Mouse (Mus musculus) C2C12 (cell line): ENCODE measurements around the gene Prss1. TPM values are rescaled to one million over a fixed set of nuclear protein-coding genes. Genes with fewer than 3 reads are reported as not detected.
"Not testable (repeated sequence)": the region's sequence is repeated elsewhere in the genome, so short reads cannot be mapped to it uniquely, and the experiment has no call there.

Experiments
- H3K27me3 ChIP-seq: one replicate; pipeline ENCODE4 v1.6.1; 2011; ENCODE audit not compliant: control insufficient read depth, insufficient read depth, insufficient read length
- H3K36me3 ChIP-seq: one replicate; pipeline ENCODE4 v1.6.1; 2011; ENCODE audit not compliant: control insufficient read depth, insufficient read depth
- H3K4me3 ChIP-seq: one replicate; pipeline ENCODE4 v1.5.1; 2011; ENCODE audit warnings: mild to moderate bottlenecking, control low read depth; ENCODE audit not compliant: poor library complexity, insufficient read depth, severe bottlenecking
- H3K79me2 ChIP-seq: one replicate; pipeline ENCODE4 v1.6.1; 2011; ENCODE audit not compliant: control insufficient read depth, insufficient read depth
- H3K79me3 ChIP-seq: one replicate; pipeline ENCODE4 v1.6.1; 2011; ENCODE audit warnings: low read depth, control low read depth
- H3ac ChIP-seq: one replicate; pipeline ENCODE3; 2011; ENCODE audit warnings: low read depth; ENCODE audit not compliant: control insufficient read depth, insufficient read length
- CEBPB ChIP-seq: IDR thresholded peaks from one replicate; pipeline ENCODE4 v1.6.1; 2011; ENCODE audit warnings: low read depth, mild to moderate bottlenecking, control low read depth, moderate library complexity
- CTCF ChIP-seq: IDR thresholded peaks from one replicate; pipeline ENCODE4 v1.5.1; 2011; ENCODE audit not compliant: control insufficient read depth, insufficient read depth, insufficient read length
- FOSL1 ChIP-seq: IDR thresholded peaks from one replicate; pipeline ENCODE4 v1.8.0; 2011; ENCODE audit warnings: mild to moderate bottlenecking, low read length; ENCODE audit not compliant: poor library complexity, insufficient read depth, severe bottlenecking
- MAX ChIP-seq: IDR thresholded peaks from one replicate; pipeline ENCODE4 v1.6.1; 2011; ENCODE audit warnings: mild to moderate bottlenecking, control low read depth
- MYOD1 ChIP-seq: IDR thresholded peaks from one replicate; pipeline ENCODE4 v1.6.1; 2011; ENCODE audit warnings: low read depth; ENCODE audit not compliant: control insufficient read depth, insufficient read length
- MYOG ChIP-seq: IDR thresholded peaks from one replicate; pipeline ENCODE4 v1.6.1; 2011; ENCODE audit not compliant: control insufficient read depth, insufficient read length; ENCODE audit errors: extremely low read depth
- USF1 ChIP-seq: IDR thresholded peaks from one replicate; pipeline ENCODE4 v1.6.1; 2011; ENCODE audit warnings: low read depth, mild to moderate bottlenecking, control low read depth, moderate library complexity
- long read RNA-seq, 2 experiments: library from polyadenylated mRNA; unstranded; transcript quantifications; one replicate each; pipeline ENCODE4 v2.0.0; 2019 to 2020
- polyA plus RNA-seq: library from polyadenylated mRNA; unstranded; fragments of >200 nt; fragmentation: generic; extraction: Trizol; gene quantifications from one replicate; pipeline ENCODE4 v1.2.1, GENCODE M21; 2012; ENCODE audit warnings: missing spikeins

The Prss1 gene
- polyA plus RNA-seq: not detected
- long read RNA-seq, experiment 1: 0 reads
- long read RNA-seq, experiment 2: 0 reads

DNA sequence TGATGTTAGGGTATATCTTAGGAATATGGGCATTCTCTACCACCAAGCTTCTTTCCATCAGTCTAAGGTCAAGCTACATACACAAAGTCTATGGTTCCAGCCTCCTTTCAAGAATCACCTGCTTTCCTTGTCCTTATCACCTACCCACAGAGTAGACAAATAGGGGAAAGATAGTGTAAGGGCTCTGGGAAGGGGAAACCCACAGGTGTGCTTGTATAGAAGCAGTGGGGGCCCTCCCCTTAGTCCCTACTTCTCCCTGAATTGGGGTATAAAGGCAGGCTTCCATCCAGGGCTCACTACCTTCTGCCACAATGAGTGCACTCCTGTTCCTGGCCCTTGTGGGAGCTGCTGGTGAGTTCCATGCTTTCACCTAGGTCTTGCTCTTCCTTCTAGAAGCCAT is at the start of gene Prss1:
Prss1 (plus strand) TSS at position 301 of the 400 bp plus-strand sequence.
- H3K79me3 ChIP-seq, H3K27me3 ChIP-seq, H3K4me3 ChIP-seq, H3ac ChIP-seq, H3K79me2 ChIP-seq, H3K36me3 ChIP-seq: not testable (repeated sequence)

DNA sequence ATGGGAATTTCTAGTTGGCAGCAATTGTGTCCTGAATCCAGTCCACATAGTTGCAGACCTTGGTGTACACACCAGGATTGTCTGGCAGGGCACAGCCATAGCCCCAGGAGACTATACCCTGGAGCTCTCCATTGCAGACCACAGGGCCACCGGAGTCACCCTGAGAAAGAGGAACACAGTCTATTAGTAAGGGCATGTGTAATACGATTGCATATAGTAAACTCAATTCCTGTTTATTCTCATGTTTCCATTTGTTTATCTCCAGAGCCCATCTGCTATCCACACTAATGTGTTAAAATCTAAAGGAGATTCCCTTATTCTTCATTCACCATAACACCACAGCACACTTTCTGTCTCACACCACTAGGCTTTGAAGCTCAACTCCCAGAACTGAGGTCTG is 16.5 kb upstream of the Prss1 start:
- H3ac ChIP-seq, H3K79me3 ChIP-seq, H3K4me3 ChIP-seq, H3K27me3 ChIP-seq, H3K36me3 ChIP-seq, H3K79me2 ChIP-seq: not testable (repeated sequence)

DNA sequence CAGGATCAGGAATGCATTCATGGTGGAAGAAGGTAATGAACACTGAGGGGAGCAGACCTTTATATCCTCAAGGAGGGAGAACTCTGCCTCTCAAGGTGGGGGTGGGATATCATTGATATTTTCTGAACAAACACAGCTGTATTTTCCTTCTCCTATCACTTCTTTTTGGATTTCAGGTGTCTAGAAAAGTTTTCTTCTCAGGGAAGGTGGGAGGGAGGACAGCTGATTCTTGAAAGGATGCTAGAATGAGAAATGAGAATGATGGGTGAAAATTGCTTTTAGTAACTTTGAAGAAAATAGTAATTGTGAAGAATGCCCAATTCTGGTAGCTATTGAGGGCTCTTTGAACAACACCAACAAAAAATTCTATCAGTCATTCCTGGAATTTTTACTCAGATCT is 12.7 kb upstream of the Prss1 start, which contains the start of gene Gm10334:
Gm10334 (minus strand) TSS at position 101 of the 400 bp plus-strand sequence.
- H3K36me3 ChIP-seq, H3K79me3 ChIP-seq, H3ac ChIP-seq, H3K27me3 ChIP-seq, H3K4me3 ChIP-seq, H3K79me2 ChIP-seq: not testable (repeated sequence)

DNA sequence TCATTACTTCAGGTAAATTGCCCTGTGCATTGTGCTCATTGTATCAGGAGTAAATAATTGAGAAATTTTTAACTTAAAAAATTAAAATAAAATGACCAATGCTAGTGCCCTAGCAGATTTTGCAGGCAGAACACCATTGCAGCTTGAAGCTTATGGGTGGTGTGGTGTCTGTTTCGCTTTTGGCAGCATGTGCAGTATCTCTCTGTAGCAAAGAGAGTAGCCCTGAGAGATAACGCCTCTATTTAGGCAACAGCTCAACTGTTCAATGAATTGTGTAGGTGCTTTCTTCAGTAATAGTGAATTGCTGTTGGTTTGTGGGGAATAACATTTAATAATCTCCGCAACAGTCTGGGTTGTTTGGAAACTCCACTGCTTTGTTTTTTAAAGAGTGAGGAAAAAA is 40.6 kb downstream of the Prss1 start:
- no peaks in the 10 kb centered on the region for H3K36me3 ChIP-seq
- no peak for TF ChIP-seq MYOD1
- no peak for TF ChIP-seq CTCF
- H3K27me3 ChIP-seq: no peaks in the 10 kb centered on the region
- H3K79me3 ChIP-seq: no peaks in the 10 kb centered on the region
- H3ac ChIP-seq: no peak overlapping the region
- no peak overlapping the region for H3K4me3 ChIP-seq
- no peaks in the 10 kb centered on the region for H3K79me2 ChIP-seq

DNA sequence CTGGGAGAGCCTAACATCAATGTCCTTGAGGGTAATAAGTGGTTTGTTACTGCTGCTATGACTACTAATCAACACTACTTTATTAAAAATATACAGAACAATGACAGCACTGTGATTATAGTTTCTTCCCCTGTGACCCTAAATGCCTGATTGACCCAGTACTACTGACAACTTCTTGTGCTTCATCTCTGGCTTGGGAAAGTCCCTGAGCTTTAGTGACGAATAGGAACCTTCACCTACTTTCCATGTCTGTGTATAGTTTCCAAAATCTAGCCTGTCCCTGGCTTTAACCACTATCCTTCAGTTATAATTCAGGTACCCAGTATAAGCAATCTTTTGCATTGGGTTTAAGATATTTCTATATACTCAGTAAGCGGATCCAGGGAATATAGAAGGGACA is 46.2 kb downstream of the Prss1 start:
- TF ChIP-seq FOSL1 (no peak), CEBPB (no peak), CTCF (no peak), MAX (no peak), MYOD1 (no peak), MYOG (no peak), USF1 (no peak)
- no peaks in the 10 kb centered on the region for H3K79me3 ChIP-seq
- H3K36me3 ChIP-seq: no peaks in the 10 kb centered on the region
- H3ac ChIP-seq: no peak overlapping the region
- H3K4me3 ChIP-seq: no peak overlapping the region
- H3K79me2 ChIP-seq: no peaks in the 10 kb centered on the region
- H3K27me3 ChIP-seq: no peaks in the 10 kb centered on the region

DNA sequence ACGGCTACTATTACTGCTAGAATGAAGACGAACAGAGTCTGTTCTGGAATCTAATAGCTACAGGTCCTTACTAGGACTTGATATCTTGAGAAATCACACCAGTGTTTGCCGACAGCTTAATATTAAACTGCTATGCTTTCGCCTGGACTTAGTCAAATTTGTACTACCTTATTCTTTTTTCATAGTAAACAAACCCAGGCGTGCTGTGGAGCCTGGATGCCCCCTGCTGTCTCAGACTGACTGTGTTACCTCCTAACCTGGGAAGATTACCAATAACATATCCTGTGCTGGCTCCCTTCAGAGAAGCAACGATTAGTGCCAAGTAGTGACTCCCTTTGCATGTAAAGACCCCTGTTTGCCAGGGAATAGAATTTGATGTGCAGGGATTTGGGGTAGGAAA is 46.6 kb downstream of the Prss1 start:
- Histone ChIP-seq H3ac (no peak overlapping the region), H3K79me3 (no peaks in the 10 kb centered on the region), H3K4me3 (no peak overlapping the region), H3K36me3 (no peaks in the 10 kb centered on the region), H3K79me2 (no peaks in the 10 kb centered on the region), H3K27me3 (no peaks in the 10 kb centered on the region)
- TF ChIP-seq CTCF (no peak), CEBPB (no peak), USF1 (no peak), MYOG (no peak), FOSL1 (no peak)

Other genes with a start within 250 kb of the Prss1 start
- not detected for gene Try4, start 156.7 kb upstream of the Prss1 start, polyA plus RNA-seq
- not detected for gene Try5, start 142.1 kb upstream of the Prss1 start, polyA plus RNA-seq
- not detected for gene Try10, start 104.8 kb upstream of the Prss1 start, polyA plus RNA-seq
- gene Prss3, start 81.3 kb upstream of the Prss1 start, polyA plus RNA-seq: not detected
- not detected for gene Gm5771, start 66.6 kb upstream of the Prss1 start, polyA plus RNA-seq
- not detected for gene Gm10334, start 12.8 kb upstream of the Prss1 start, polyA plus RNA-seq
- 0.77 TPM for gene Prss2, start 62.9 kb downstream of the Prss1 start, polyA plus RNA-seq
- gene Ephb6, start 146.6 kb downstream of the Prss1 start, polyA plus RNA-seq: 13.0 TPM
- 0.09 TPM for gene Trpv6, start 177.5 kb downstream of the Prss1 start, polyA plus RNA-seq
- gene Trpv5, start 221.8 kb downstream of the Prss1 start, polyA plus RNA-seq: not detected
- gene Llcfc1, start 225.5 kb downstream of the Prss1 start, polyA plus RNA-seq: not detected
- not detected for gene Kel, start 245.4 kb downstream of the Prss1 start, polyA plus RNA-seq